ENCODE assay signal across 16 mouse cellular contexts in the genomic region with DNA sequence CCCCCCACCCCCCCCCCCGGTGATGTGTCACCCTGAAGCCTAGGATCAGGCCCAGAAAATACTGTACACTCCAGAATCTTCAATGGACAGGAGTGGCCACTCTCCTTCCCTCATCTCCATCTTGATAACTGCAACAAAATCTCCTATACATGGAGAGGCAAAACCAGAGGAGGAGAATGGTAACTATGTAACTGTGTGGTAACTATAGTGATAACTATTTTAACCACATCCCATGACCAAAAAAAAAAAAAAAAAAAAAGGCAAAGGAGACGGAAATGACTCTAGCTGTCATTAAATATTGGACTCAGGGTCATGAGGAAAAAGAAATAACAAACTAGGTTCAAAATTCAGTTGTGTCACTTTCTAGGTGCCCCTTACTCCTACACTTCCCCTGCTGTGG.
"Had no signal": no experiment of that assay in that cellular context is flagged by ENCODE, and none has a peak within 500 bp of the region (broad histone marks: within the 10 kb centered on the region; RNA-seq: fewer than 3 reads in every experiment).

No protein-coding gene starts in this region.

- H3K27me3 ChIP-seq: midbrain, embryonic 13.5 days; midbrain, embryonic 15.5 days; neural tube, embryonic 12.5 days had no signal

- H3K4me1 ChIP-seq: megakaryocyte, embryonic 14.5 days; midbrain, embryonic 15.5 days; neural tube, embryonic 12.5 days had no signal

- H3K36me3 ChIP-seq: midbrain, embryonic 13.5 days; midbrain, embryonic 15.5 days; neural tube, embryonic 12.5 days had no signal

- H3K9ac ChIP-seq: liver, postnatal 0 days; lung, embryonic 14.5 days; midbrain, embryonic 13.5 days; midbrain, embryonic 15.5 days; neural tube, embryonic 12.5 days had no signal

- H3K4me3 ChIP-seq: megakaryocyte, embryonic 14.5 days; midbrain, embryonic 13.5 days; midbrain, embryonic 15.5 days; neural tube, embryonic 12.5 days had no signal

- DNase-seq: liver, postnatal 0 days; lung, embryonic 14.5 days; lung, postnatal 10 days; lung, postnatal 4 days; right cerebral cortex, adult 18-20 months; right cerebral cortex, postnatal 25 days; right cerebral cortex, postnatal 4 days; spleen, adult 18-20 months; thymus, adult 18-20 months; thymus, postnatal 14 days; thymus, postnatal 36 days had no signal

- H3K9me3 ChIP-seq: midbrain, embryonic 13.5 days; midbrain, embryonic 15.5 days; neural tube, embryonic 12.5 days had no signal

- H3K27ac ChIP-seq: midbrain, embryonic 13.5 days; midbrain, embryonic 15.5 days; neural tube, embryonic 12.5 days had no signal

- H3K4me2 ChIP-seq: lung, embryonic 14.5 days; midbrain, embryonic 11.5 days; midbrain, embryonic 13.5 days; midbrain, embryonic 15.5 days; neural tube, embryonic 12.5 days had no signal
